In the genomic region with DNA sequence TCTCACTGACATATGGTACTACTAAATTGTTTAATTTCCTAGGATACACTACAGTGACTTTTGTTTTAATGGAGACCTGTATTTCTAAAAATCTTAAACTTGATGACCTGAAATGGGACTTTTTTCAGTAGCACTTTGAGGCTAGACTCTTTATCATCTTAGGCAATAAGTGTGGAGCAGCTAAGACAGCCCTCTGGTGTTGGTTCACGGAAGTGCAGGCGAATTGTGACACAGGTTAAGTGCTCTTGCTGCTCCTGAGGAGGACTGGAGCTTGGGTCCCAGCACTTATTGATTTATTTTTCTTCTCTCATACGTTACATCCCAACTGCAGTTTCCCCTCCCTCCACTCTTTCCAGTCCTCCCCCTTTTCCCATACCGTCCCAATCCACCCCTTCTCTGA, we compare ENCODE assay signal across 9 mouse cellular contexts.
DNase-seq lines count a peak whose midpoint lies in the region; ATAC-seq lines count a peak whose summit lies in the region.
"Had no signal": no experiment of that assay in that cellular context is flagged by ENCODE, and none has a peak within 500 bp of the region (broad histone marks: within the 10 kb centered on the region; RNA-seq: fewer than 3 reads in every experiment).

No protein-coding gene starts in this region.

- no peaks in the 10 kb centered on the region for H3K9me3 ChIP-seq in hindbrain, embryonic 11.5 days (ENCODE audit: control insufficient read depth, low read length)
- H3K9me3 ChIP-seq in hindbrain, embryonic 13.5 days: 0 out of 2 replicates have a peak, but pooled peaks cover 4% of the 10 kb centered on the region
- H3K9me3 ChIP-seq in embryonic facial prominence, embryonic 14.5 days (ENCODE audit: control insufficient read depth, low read length): no peaks in the 10 kb centered on the region
- H3K9me3 ChIP-seq: embryonic facial prominence, embryonic 13.5 days had no signal

- WGBS in hindbrain, embryonic 11.5 days: 23% methylated on average over 4 of the region's 4 CpGs
- WGBS in hindbrain, embryonic 13.5 days: 30% methylated on average over 4 of the region's 4 CpGs
- WGBS in embryonic facial prominence, embryonic 14.5 days: 32% methylated on average over 4 of the region's 4 CpGs

- H3K27ac ChIP-seq in hindbrain, embryonic 11.5 days (ENCODE audit: low read depth, low read length): no peak overlapping the region
- H3K27ac ChIP-seq in hindbrain, embryonic 13.5 days: no peak overlapping the region
- no peak overlapping the region for H3K27ac ChIP-seq in embryonic facial prominence, embryonic 14.5 days (replicated peaks; ENCODE audit: low read depth, low read length)
- H3K27ac ChIP-seq: embryonic facial prominence, embryonic 13.5 days had no signal

- intact Hi-C loops in left cerebral cortex, postnatal 14 days (cut with DNase I): loop anchor here (10.0 kb wide), 1 partner anchor 1243 kb away; no protein-coding TSS in a partner anchor

- H3K4me2 ChIP-seq in hindbrain, embryonic 11.5 days (replicated peaks; ENCODE audit: low read depth, low read length): no peak overlapping the region
- no peak overlapping the region for H3K4me2 ChIP-seq in hindbrain, embryonic 13.5 days
- H3K4me2 ChIP-seq in embryonic facial prominence, embryonic 14.5 days (ENCODE audit: low read depth, low read length): no peak overlapping the region
- H3K4me2 ChIP-seq: embryonic facial prominence, embryonic 13.5 days had no signal

- DNase-seq in hindbrain, embryonic 11.5 days (ENCODE audit: low spot score): peak; percentile 89
- DNase-seq in adrenal gland, postnatal 25 days: peak; percentile 78
- DNase-seq in embryonic facial prominence, embryonic 14.5 days (ENCODE audit: low spot score): peak; percentile 77
- DNase-seq in hindlimb bud, embryonic 11.5 days (ENCODE audit: extremely low spot score, low read depth, low spot score): peak; percentile 80
- DNase-seq in left cerebral cortex, postnatal 14 days (ENCODE audit: low spot score in 2 of 2): peak; percentile 87 to 88
- peak; percentile 61 to 68 for DNase-seq in thymus, adult 18-20 months

- H3K4me1 ChIP-seq in hindbrain, embryonic 11.5 days (replicated peaks; ENCODE audit: control insufficient read depth, insufficient read depth, low read length): no peaks in the 10 kb centered on the region
- H3K4me1 ChIP-seq in hindbrain, embryonic 13.5 days (replicated peaks): peaks cover 3% of the 10 kb centered on the region; the same call in 1 of the 2 replicates
- H3K4me1 ChIP-seq in embryonic facial prominence, embryonic 14.5 days (ENCODE audit: control insufficient read depth, insufficient read depth, low read length): no peaks in the 10 kb centered on the region; the same call in 1 of the 2 replicates

- H3K9ac ChIP-seq in hindbrain, embryonic 11.5 days (ENCODE audit: low read depth, low read length): no peak overlapping the region
- H3K9ac ChIP-seq in hindbrain, embryonic 13.5 days: no peak overlapping the region
- H3K9ac ChIP-seq in embryonic facial prominence, embryonic 14.5 days (ENCODE audit: low read depth, low read length): no peak overlapping the region
- H3K9ac ChIP-seq: embryonic facial prominence, embryonic 13.5 days had no signal

- H3K36me3 ChIP-seq in hindbrain, embryonic 11.5 days (ENCODE audit: control insufficient read depth, insufficient read depth, low read length): no peaks in the 10 kb centered on the region
- no peaks in the 10 kb centered on the region for H3K36me3 ChIP-seq in hindbrain, embryonic 13.5 days
- no peaks in the 10 kb centered on the region for H3K36me3 ChIP-seq in embryonic facial prominence, embryonic 14.5 days (ENCODE audit: control insufficient read depth, insufficient read depth, low read length)
- H3K36me3 ChIP-seq: embryonic facial prominence, embryonic 13.5 days had no signal

- no peak overlapping the region for H3K4me3 ChIP-seq in hindbrain, embryonic 11.5 days (ENCODE audit: low read depth, low read length)
- no peak overlapping the region for H3K4me3 ChIP-seq in hindbrain, embryonic 13.5 days
- H3K4me3 ChIP-seq in embryonic facial prominence, embryonic 14.5 days (ENCODE audit: low read depth, low read length): no peak overlapping the region
- H3K4me3 ChIP-seq: embryonic facial prominence, embryonic 13.5 days had no signal

- H3K27me3 ChIP-seq in hindbrain, embryonic 11.5 days (ENCODE audit: control insufficient read depth, insufficient read depth, low read length): no peaks in the 10 kb centered on the region
- peaks cover under 1% of the 10 kb centered on the region; the same call in 1 of the 2 replicates for H3K27me3 ChIP-seq in hindbrain, embryonic 13.5 days
- no peaks in the 10 kb centered on the region for H3K27me3 ChIP-seq in embryonic facial prominence, embryonic 14.5 days (replicated peaks; ENCODE audit: control insufficient read depth, insufficient read depth, low read length)
- H3K27me3 ChIP-seq: embryonic facial prominence, embryonic 13.5 days had no signal

- ATAC-seq in hindbrain, embryonic 11.5 days (ENCODE audit: low FRiP score): 0 out of 2 replicates have a peak, but pooled peaks have one; percentile 12
- no peak for ATAC-seq in hindbrain, embryonic 13.5 days (ENCODE audit: low FRiP score)
- ATAC-seq in embryonic facial prominence, embryonic 14.5 days (ENCODE audit: low read depth): peak; percentile 47; the same call in 1 of the 2 replicates
- peak; percentile 74; the same call in 1 of the 2 replicates for ATAC-seq in neutrophil, adult 5-6 weeks (ENCODE audit: extremely low read depth, insufficient number of reproducible peaks, low FRiP score, poor library complexity, severe bottlenecking)
